Mouse (Mus musculus) kidney, embryonic 14.5 days (tissue): Measurements from ENCODE around the gene Sox6. TPM values are rescaled to one million over a fixed set of nuclear protein-coding genes. Genes with fewer than 3 reads are reported as not detected.
A peak's percentile ranks its signal among the peaks of the same experiment; 100 is the strongest.

Source experiments
- ATAC-seq: fragments of 200-750 bp; cut with Nextera tagmentation; 2 replicates; pipeline ENCODE4 v1.8.0; 2017; ENCODE audit warnings: moderate number of reproducible peaks, mild to moderate bottlenecking, moderate TSS enrichment, moderate library complexity; ENCODE audit not compliant: low FRiP score, low TSS enrichment
- H3K27ac ChIP-seq: fragments of 300-500 bp; sonication (generic); 2 replicates; pipeline ENCODE4 v1.5.1; 2014; ENCODE audit warnings: low read depth, mild to moderate bottlenecking, low read length, moderate library complexity, mixed read lengths
- H3K27me3 ChIP-seq: fragments of 300-500 bp; sonication (generic); 2 replicates; pipeline ENCODE4 v1.6.1; 2014; ENCODE audit warnings: mild to moderate bottlenecking, low read length; ENCODE audit not compliant: control insufficient read depth, insufficient read depth
- H3K36me3 ChIP-seq: fragments of 300-500 bp; sonication (generic); 2 replicates; pipeline ENCODE4 v1.6.1; 2014; ENCODE audit warnings: low read length, mixed read lengths; ENCODE audit not compliant: control insufficient read depth, insufficient read depth
- H3K4me1 ChIP-seq: fragments of 300-500 bp; sonication (generic); 2 replicates; pipeline ENCODE4 v1.6.1; 2014; ENCODE audit warnings: low read length, mixed read lengths; ENCODE audit not compliant: control insufficient read depth, insufficient read depth
- H3K4me2 ChIP-seq: fragments of 300-500 bp; sonication (generic); replicated peaks from 2 replicates; pipeline ENCODE4 v1.6.1; 2014; ENCODE audit warnings: low read depth, mild to moderate bottlenecking, low read length
- H3K4me3 ChIP-seq: fragments of 300-500 bp; sonication (generic); 2 replicates; pipeline ENCODE4 v1.5.1; 2014; ENCODE audit warnings: mild to moderate bottlenecking, low read length
- H3K9ac ChIP-seq: fragments of 300-500 bp; sonication (generic); 2 replicates; pipeline ENCODE4 v1.6.1; 2014; ENCODE audit warnings: low read depth, mild to moderate bottlenecking, low read length, moderate library complexity
- H3K9me3 ChIP-seq: fragments of 300-500 bp; sonication (generic); 2 replicates; pipeline ENCODE4 v1.6.1; 2016; ENCODE audit warnings: low read length; ENCODE audit not compliant: control insufficient read depth
- WGBS: fragments of 180-500 bp; shearing (Covaris S2); extraction: QIAGEN DNeasy Blood & Tissue Kit; methylation state at CpG from one replicate; pipeline ENCODE4 v1.1.7; 2014; 5-methylcytosine and 5-hydroxymethylcytosine counted together
- polyA plus RNA-seq: library from polyadenylated mRNA; unstranded; fragments of >200 nt; fragmentation: Nextera tagmentation; extraction: Ambion mirVana; gene quantifications from 2 replicates; pipeline ENCODE4 v1.2.1, GENCODE M21; 2014

The Sox6 gene
- polyA plus RNA-seq, 1 experiment from 2014 or later, result 15.1 TPM

GRCm38 (mm10) chr7:115915338-115915737, 123.3 kb downstream of the Sox6 start:
- Histone ChIP-seq H3K4me1 (no peaks in the 10 kb centered on the region), H3K4me3 (no peak overlapping the region), H3K9me3 (no peaks in the 10 kb centered on the region), H3K27me3 (no peaks in the 10 kb centered on the region), H3K4me2 (no peak overlapping the region), H3K27ac (no peak overlapping the region), H3K9ac (no peak overlapping the region), H3K36me3 (no peaks in the 10 kb centered on the region)
- no peak for ATAC-seq
- WGBS, result 92% methylated on average over 1 of the region's 1 CpGs

DNA sequence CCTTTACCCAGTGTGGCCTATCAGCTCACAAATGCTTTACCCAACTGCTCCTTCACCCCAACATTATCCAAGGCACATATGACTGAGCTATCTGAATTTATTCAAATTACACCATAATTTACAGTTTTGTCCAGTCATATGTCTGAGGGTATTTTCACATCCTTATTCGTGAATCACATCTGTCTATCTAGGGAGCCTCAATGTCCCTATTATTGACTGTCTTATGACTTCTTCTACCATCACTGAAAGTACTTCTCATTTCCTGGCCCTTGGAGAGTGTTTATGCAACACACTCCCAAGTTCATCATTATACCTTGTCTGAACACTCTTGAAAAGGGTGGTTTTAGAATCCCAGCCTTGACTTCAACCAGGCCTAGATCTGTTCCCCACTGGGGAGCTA, 128.3 kb downstream of the Sox6 start:
- WGBS, result 88% methylated on average over 1 of the region's 1 CpGs
- Histone ChIP-seq H3K4me1 (no peaks in the 10 kb centered on the region), H3K9ac (no peak overlapping the region), H3K36me3 (no peaks in the 10 kb centered on the region), H3K9me3 (no peaks in the 10 kb centered on the region), H3K27me3 (no peaks in the 10 kb centered on the region), H3K4me2 (no peak overlapping the region), H3K4me3 (no peak overlapping the region), H3K27ac (no peak overlapping the region)
- ATAC-seq, result no peak

- Histone ChIP-seq H3K4me3 (no peak overlapping the region), H3K36me3 (no peaks in the 10 kb centered on the region), H3K9ac (no peak overlapping the region), H3K4me1 (no peaks in the 10 kb centered on the region), H3K9me3 (no peaks in the 10 kb centered on the region), H3K27me3 (no peaks in the 10 kb centered on the region), H3K4me2 (no peak overlapping the region), H3K27ac (no peak overlapping the region)
- ATAC-seq, result no peak
- 73% methylated on average over 9 of the region's 9 CpGs for WGBS
Observed at GRCm38 (mm10) chr7:115904798-115905207, 133.8 kb downstream of the Sox6 start.

- H3K9ac ChIP-seq, result no peak overlapping the region
- no peaks in the 10 kb centered on the region for H3K36me3 ChIP-seq
- WGBS, result 64% methylated on average over 5 of the region's 5 CpGs
- no peak for ATAC-seq
- no peak overlapping the region for H3K4me3 ChIP-seq
- H3K4me2 ChIP-seq, result no peak overlapping the region
- H3K9me3 ChIP-seq, result no peaks in the 10 kb centered on the region
- H3K27ac ChIP-seq, result no peak overlapping the region
- no peaks in the 10 kb centered on the region for H3K4me1 ChIP-seq
- H3K27me3 ChIP-seq, result no peaks in the 10 kb centered on the region
Observed at GRCm38 (mm10) chr7:115903931-115904797, 134.4 kb downstream of the Sox6 start.

DNA sequence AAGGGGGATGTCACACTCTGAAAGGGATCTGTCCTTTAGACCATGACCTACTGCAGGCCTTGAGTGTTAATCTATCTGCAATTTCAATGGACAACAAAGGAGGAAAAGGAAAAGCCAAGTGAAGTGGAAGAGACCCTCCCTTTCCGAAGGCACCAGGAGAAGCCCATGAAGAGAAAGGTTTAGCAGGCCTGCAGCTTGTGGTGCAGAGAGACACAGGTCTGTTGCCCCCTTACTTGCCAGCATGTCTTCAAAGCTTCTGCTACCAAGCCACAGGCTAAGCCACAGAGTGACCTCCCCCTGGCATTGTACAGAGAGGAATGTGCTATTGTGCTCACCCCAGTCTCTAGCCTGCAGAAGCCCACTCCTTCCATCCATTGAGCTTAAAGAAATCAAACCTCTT, 135.2 kb downstream of the Sox6 start:
- ATAC-seq, result no peak
- H3K9ac ChIP-seq, result no peak overlapping the region
- no peak overlapping the region for H3K27ac ChIP-seq
- H3K27me3 ChIP-seq, result no peaks in the 10 kb centered on the region
- no peak overlapping the region for H3K4me3 ChIP-seq
- H3K36me3 ChIP-seq, result no peaks in the 10 kb centered on the region
- no peaks in the 10 kb centered on the region for H3K4me1 ChIP-seq
- no peak overlapping the region for H3K4me2 ChIP-seq
- 76% methylated on average over 1 of the region's 1 CpGs for WGBS
- no peaks in the 10 kb centered on the region for H3K9me3 ChIP-seq

- ATAC-seq, result no peak
- Histone ChIP-seq H3K9me3 (no peaks in the 10 kb centered on the region), H3K27me3 (no peaks in the 10 kb centered on the region), H3K9ac (no peak overlapping the region), H3K4me3 (no peak overlapping the region), H3K27ac (no peak overlapping the region), H3K4me2 (no peak overlapping the region), H3K36me3 (no peaks in the 10 kb centered on the region), H3K4me1 (no peaks in the 10 kb centered on the region)
- WGBS, result 82% methylated on average over 6 of the region's 6 CpGs
Observed at GRCm38 (mm10) chr7:115895831-115896230, 142.8 kb downstream of the Sox6 start.

- H3K36me3 ChIP-seq, result no peaks in the 10 kb centered on the region
- WGBS, result 77% methylated on average over 4 of the region's 4 CpGs
- no peak overlapping the region for H3K4me2 ChIP-seq
- H3K9me3 ChIP-seq, result no peaks in the 10 kb centered on the region
- H3K4me1 ChIP-seq, result no peaks in the 10 kb centered on the region
- no peak overlapping the region for H3K4me3 ChIP-seq
- no peaks in the 10 kb centered on the region for H3K27me3 ChIP-seq
- no peak for ATAC-seq
- H3K27ac ChIP-seq, result no peak overlapping the region
- no peak overlapping the region for H3K9ac ChIP-seq
Observed at GRCm38 (mm10) chr7:115895028-115895671, 143.4 kb downstream of the Sox6 start.

- Histone ChIP-seq H3K27me3 (no peaks in the 10 kb centered on the region), H3K36me3 (no peaks in the 10 kb centered on the region), H3K4me1 (no peaks in the 10 kb centered on the region), H3K4me3 (no peak overlapping the region), H3K4me2 (no peak overlapping the region), H3K9me3 (no peaks in the 10 kb centered on the region), H3K27ac (no peak overlapping the region), H3K9ac (no peak overlapping the region)
- WGBS, result 60% methylated on average over 3 of the region's 3 CpGs
- peak; percentile 43; the same call in 1 of the 2 replicates for ATAC-seq
Observed at GRCm38 (mm10) chr7:115891482-115891881, 147.1 kb downstream of the Sox6 start.

DNA sequence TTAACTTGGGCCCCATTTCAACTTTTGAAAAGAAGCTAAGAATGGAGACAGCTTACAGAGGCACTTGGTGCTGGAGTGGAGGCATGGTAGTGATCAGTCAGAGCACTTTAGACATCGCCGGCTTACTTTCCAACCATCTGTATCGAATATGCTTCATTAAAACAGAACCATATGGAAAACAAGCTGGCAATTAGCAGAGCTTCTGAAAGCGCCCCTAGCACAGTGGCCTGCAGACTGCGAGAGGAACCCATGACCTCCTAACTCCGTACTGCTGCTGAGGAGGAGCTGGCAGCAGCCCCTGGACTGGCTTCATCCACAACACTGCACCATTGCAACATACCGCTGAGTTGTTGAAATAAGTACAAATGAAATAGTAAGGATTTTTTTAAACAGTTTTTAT, 148.7 kb downstream of the Sox6 start:
- H3K27ac ChIP-seq, result no peak overlapping the region
- 93% methylated on average over 7 of the region's 7 CpGs for WGBS
- no peaks in the 10 kb centered on the region for H3K4me1 ChIP-seq
- ATAC-seq, result no peak
- H3K27me3 ChIP-seq, result no peaks in the 10 kb centered on the region
- no peak overlapping the region for H3K4me2 ChIP-seq
- no peaks in the 10 kb centered on the region for H3K9me3 ChIP-seq
- no peak overlapping the region for H3K4me3 ChIP-seq
- H3K9ac ChIP-seq, result no peak overlapping the region
- no peaks in the 10 kb centered on the region for H3K36me3 ChIP-seq
